Mouse (Mus musculus): ENCODE data around the gene Cxcl10. TPM values are rescaled to one million over a fixed set of nuclear protein-coding genes. Genes with fewer than 3 reads are reported as not detected.

Gene Cxcl10
- polyA plus RNA-seq, 1 experiment from 2014 or later: 16.5 TPM

- H3K27me3 ChIP-seq (ENCODE audit: control insufficient read depth, insufficient read depth, low read length): no peaks in the 10 kb centered on the region
- no peaks in the 10 kb centered on the region for H3K36me3 ChIP-seq (ENCODE audit: control insufficient read depth, insufficient read depth)
- 78% methylated on average over 7 of the region's 7 CpGs for WGBS
- ATAC-seq (replicated peaks; ENCODE audit: extremely low read depth, insufficient read depth, low FRiP score): no peak
- H3K4me2 ChIP-seq (ENCODE audit: low read depth, low read length): no peak overlapping the region
- no peak overlapping the region for H3K27ac ChIP-seq (ENCODE audit: low read length)
- no peak overlapping the region for H3K4me3 ChIP-seq (ENCODE audit: low read length)
- H3K4me1 ChIP-seq (ENCODE audit: control insufficient read depth, insufficient read depth, low read length): peaks cover 4% of the 10 kb centered on the region
- no peaks in the 10 kb centered on the region for H3K9me3 ChIP-seq (replicated peaks; ENCODE audit: control insufficient read depth, low read length)
- H3K9ac ChIP-seq (ENCODE audit: low read length): no peak overlapping the region
Measured at GRCm38 (mm10) chr5:92318119-92318518, 30.6 kb downstream of the Cxcl10 start.

GRCm38 (mm10) chr5:92313776-92314175 lies 34.9 kb downstream of the Cxcl10 start:
- H3K27me3 ChIP-seq (ENCODE audit: control insufficient read depth, insufficient read depth, low read length): no peaks in the 10 kb centered on the region
- no peak overlapping the region for H3K9ac ChIP-seq (ENCODE audit: low read length)
- H3K36me3 ChIP-seq (ENCODE audit: control insufficient read depth, insufficient read depth): no peaks in the 10 kb centered on the region
- ATAC-seq (replicated peaks; ENCODE audit: extremely low read depth, insufficient read depth, low FRiP score): no peak
- no peaks in the 10 kb centered on the region for H3K9me3 ChIP-seq (replicated peaks; ENCODE audit: control insufficient read depth, low read length)
- WGBS: 43% methylated on average over 7 of the region's 7 CpGs
- peaks cover 6% of the 10 kb centered on the region for H3K4me1 ChIP-seq (ENCODE audit: control insufficient read depth, insufficient read depth, low read length)
- H3K4me3 ChIP-seq (ENCODE audit: low read length): no peak overlapping the region
- H3K27ac ChIP-seq (ENCODE audit: low read length): no peak overlapping the region
- no peak overlapping the region for H3K4me2 ChIP-seq (ENCODE audit: low read depth, low read length)

- Histone ChIP-seq H3K4me3 (ENCODE audit: low read length) (no peak overlapping the region), H3K27me3 (ENCODE audit: control insufficient read depth, insufficient read depth, low read length) (no peaks in the 10 kb centered on the region), H3K4me1 (ENCODE audit: control insufficient read depth, insufficient read depth, low read length) (peaks cover 11% of the 10 kb centered on the region), H3K9me3 (replicated peaks; ENCODE audit: control insufficient read depth, low read length) (no peaks in the 10 kb centered on the region), H3K4me2 (ENCODE audit: low read depth, low read length) (no peak overlapping the region), H3K36me3 (ENCODE audit: control insufficient read depth, insufficient read depth) (no peaks in the 10 kb centered on the region), H3K27ac (ENCODE audit: low read length) (no peak overlapping the region), H3K9ac (ENCODE audit: low read length) (no peak overlapping the region)
- 13% methylated on average over 13 of the region's 13 CpGs for WGBS
- ATAC-seq (replicated peaks; ENCODE audit: extremely low read depth, insufficient read depth, low FRiP score): no peak
Measured at GRCm38 (mm10) chr5:92312046-92312715, 36.5 kb downstream of the Cxcl10 start.

GRCm38 (mm10) chr5:92309681-92310511 lies 38.8 kb downstream of the Cxcl10 start, which contains the start of gene Sdad1:
Gene Sdad1 (minus strand): TSS chr5:92310479.
- WGBS: 2% methylated on average over 41 of the region's 41 CpGs

GRCm38 (mm10) chr5:92304291-92304690 lies 44.4 kb downstream of the Cxcl10 start:
- WGBS: 61% methylated on average over 3 of the region's 3 CpGs
- Histone ChIP-seq H3K4me3 (ENCODE audit: low read length) (no peak overlapping the region), H3K9ac (ENCODE audit: low read length) (no peak overlapping the region), H3K4me1 (ENCODE audit: control insufficient read depth, insufficient read depth, low read length) (peaks cover 14% of the 10 kb centered on the region), H3K9me3 (replicated peaks; ENCODE audit: control insufficient read depth, low read length) (no peaks in the 10 kb centered on the region), H3K27ac (ENCODE audit: low read length) (no peak overlapping the region), H3K36me3 (ENCODE audit: control insufficient read depth, insufficient read depth) (peaks cover 46% of the 10 kb centered on the region), H3K4me2 (ENCODE audit: low read depth, low read length) (no peak overlapping the region), H3K27me3 (ENCODE audit: control insufficient read depth, insufficient read depth, low read length) (no peaks in the 10 kb centered on the region)
- no peak for ATAC-seq (replicated peaks; ENCODE audit: extremely low read depth, insufficient read depth, low FRiP score)

More at GRCm38 (mm10) chr5:92309681-92310511, 38.8 kb downstream of the Cxcl10 start, which contains the start of gene Sdad1:
- H3K9me3 ChIP-seq (replicated peaks; ENCODE audit: control insufficient read depth, low read length): no peaks in the 10 kb centered on the region
- peak; percentile 91 for ATAC-seq (replicated peaks; ENCODE audit: extremely low read depth, insufficient read depth, low FRiP score)
- peaks cover 11% of the 10 kb centered on the region for H3K4me1 ChIP-seq (ENCODE audit: control insufficient read depth, insufficient read depth, low read length)
- peak within 1 kb of the TSS; percentile 66 for H3K27ac ChIP-seq (ENCODE audit: low read length)
- H3K36me3 ChIP-seq (ENCODE audit: control insufficient read depth, insufficient read depth): peaks cover 8% of the 10 kb centered on the region
- H3K4me3 ChIP-seq (ENCODE audit: low read length): peak within 1 kb of the TSS; percentile 72
- H3K27me3 ChIP-seq (ENCODE audit: control insufficient read depth, insufficient read depth, low read length): no peaks in the 10 kb centered on the region
- H3K4me2 ChIP-seq (ENCODE audit: low read depth, low read length): peak within 1 kb of the TSS; percentile 89
- peak within 1 kb of the TSS; percentile 80 for H3K9ac ChIP-seq (ENCODE audit: low read length)

GRCm38 (mm10) chr5:92302149-92302840 lies 46.4 kb downstream of the Cxcl10 start:
- WGBS: 59% methylated on average over 13 of the region's 13 CpGs

More at GRCm38 (mm10) chr5:92302149-92302840, 46.4 kb downstream of the Cxcl10 start:
- Histone ChIP-seq H3K9me3 (replicated peaks; ENCODE audit: control insufficient read depth, low read length) (no peaks in the 10 kb centered on the region), H3K9ac (ENCODE audit: low read length) (no peak overlapping the region), H3K27ac (ENCODE audit: low read length) (no peak overlapping the region), H3K4me3 (ENCODE audit: low read length) (no peak overlapping the region), H3K27me3 (ENCODE audit: control insufficient read depth, insufficient read depth, low read length) (no peaks in the 10 kb centered on the region), H3K4me2 (ENCODE audit: low read depth, low read length) (no peak overlapping the region), H3K36me3 (ENCODE audit: control insufficient read depth, insufficient read depth) (peaks cover 51% of the 10 kb centered on the region), H3K4me1 (ENCODE audit: control insufficient read depth, insufficient read depth, low read length) (peaks cover 6% of the 10 kb centered on the region; the same call in 1 of the 2 replicates)
- no peak for ATAC-seq (replicated peaks; ENCODE audit: extremely low read depth, insufficient read depth, low FRiP score)

Other genes starting within 250 kb of the Cxcl10 start
- gene Uso1, start 211.0 kb downstream of the Cxcl10 start, polyA plus RNA-seq (2015; fragmentation: Nextera tagmentation; extraction: Ambion mirVana): 28.4 and 31.0 TPM in 2 replicates
- gene U90926, start 133.5 kb downstream of the Cxcl10 start, polyA plus RNA-seq (2015; fragmentation: Nextera tagmentation; extraction: Ambion mirVana): not detected in 2 replicates
- gene Ppef2, start 92.6 kb downstream of the Cxcl10 start, polyA plus RNA-seq (2015; fragmentation: Nextera tagmentation; extraction: Ambion mirVana): 0.15 TPM in 1 of 2 replicates, not detected in the other
- gene Naaa, start 70.7 kb downstream of the Cxcl10 start, polyA plus RNA-seq (2015; fragmentation: Nextera tagmentation; extraction: Ambion mirVana): 8.4 and 9.3 TPM in 2 replicates
- gene Sdad1, start 38.4 kb downstream of the Cxcl10 start, polyA plus RNA-seq (2015; fragmentation: Nextera tagmentation; extraction: Ambion mirVana): 22.0 and 22.2 TPM in 2 replicates
- 0.21 and 0.37 TPM in 2 replicates for gene Cxcl9, start 20.8 kb downstream of the Cxcl10 start, polyA plus RNA-seq (2015; fragmentation: Nextera tagmentation; extraction: Ambion mirVana)
- 71.8 and 92.4 TPM in 2 replicates for gene Art3, start 17.1 kb downstream of the Cxcl10 start, polyA plus RNA-seq (2015; fragmentation: Nextera tagmentation; extraction: Ambion mirVana)
- 37.2 and 38.8 TPM in 2 replicates for gene Nup54, start 86.3 kb upstream of the Cxcl10 start, polyA plus RNA-seq (2015; fragmentation: Nextera tagmentation; extraction: Ambion mirVana)
- gene Scarb2, start 157.9 kb upstream of the Cxcl10 start, polyA plus RNA-seq (2015; fragmentation: Nextera tagmentation; extraction: Ambion mirVana): 18.3 and 18.7 TPM in 2 replicates
- gene Fam47e, start 206.2 kb upstream of the Cxcl10 start, polyA plus RNA-seq (2015; fragmentation: Nextera tagmentation; extraction: Ambion mirVana): 0.56 and 0.72 TPM in 2 replicates